Mouse (Mus musculus) liver, postnatal 0 days (tissue): ENCODE data around the gene Klhl7.

Source experiments
- CTCF ChIP-seq: sonication (generic); IDR thresholded peaks from 2 replicates; pipeline ENCODE4 v1.5.1; 2016; ENCODE audit warnings: antibody characterized with exemption, low read depth
- EP300 ChIP-seq: IDR thresholded peaks from 2 replicates; pipeline ENCODE4 v1.6.1; 2016; ENCODE audit warnings: antibody characterized with exemption, low read depth, mild to moderate bottlenecking

DNA sequence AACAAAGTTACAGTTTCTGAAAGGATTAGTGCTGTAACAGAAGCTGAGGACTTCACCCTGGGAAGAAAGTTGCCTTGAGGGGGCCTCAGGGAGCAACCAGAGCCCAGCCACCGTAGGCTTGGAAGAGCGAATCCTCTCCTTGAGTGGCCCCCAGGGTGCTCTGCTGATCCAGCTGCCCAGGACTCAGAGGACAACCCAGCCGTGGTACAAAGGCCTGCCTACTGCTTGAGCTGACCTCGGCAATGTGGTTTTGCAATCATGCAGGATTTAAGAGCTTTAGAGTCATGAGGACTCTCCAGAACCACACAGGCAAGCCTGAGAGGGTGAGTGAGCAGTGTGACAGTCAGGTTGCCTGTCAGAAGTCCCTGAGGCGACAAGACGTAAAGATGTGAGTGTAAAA lies 28.4 kb upstream of the Klhl7 start:
- no peak for TF ChIP-seq EP300
- no peak for TF ChIP-seq CTCF
